Mouse (Mus musculus): ENCODE data around the gene Rsrc1.

Gene Rsrc1

GRCm38 (mm10) chr3:67267448-67267847 is 286.3 kb downstream of the Rsrc1 start:
- no peak for DNase-seq (ENCODE audit: extremely low spot score, low read depth, low spot score)

DNA sequence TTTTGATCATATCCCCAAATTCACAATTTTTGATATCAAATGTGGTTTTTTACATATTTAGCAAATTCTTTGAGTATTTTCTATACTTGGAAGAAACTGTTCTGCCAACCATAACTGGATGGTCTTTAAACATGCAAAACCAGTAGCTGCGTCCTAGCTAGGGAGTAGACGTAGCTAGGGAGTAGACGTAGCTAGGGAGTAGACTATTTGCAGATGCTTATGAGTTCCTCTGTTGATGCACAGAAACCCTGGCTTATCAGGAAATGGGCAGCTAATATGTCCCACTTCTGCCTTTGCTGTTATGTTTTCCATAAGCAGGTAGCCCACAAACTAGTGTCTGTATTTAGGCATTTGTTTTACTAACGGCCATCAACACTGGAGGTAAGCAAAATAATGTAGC is 298.6 kb downstream of the Rsrc1 start:
- DNase-seq (ENCODE audit: extremely low spot score, low read depth, low spot score) = no peak

DNA sequence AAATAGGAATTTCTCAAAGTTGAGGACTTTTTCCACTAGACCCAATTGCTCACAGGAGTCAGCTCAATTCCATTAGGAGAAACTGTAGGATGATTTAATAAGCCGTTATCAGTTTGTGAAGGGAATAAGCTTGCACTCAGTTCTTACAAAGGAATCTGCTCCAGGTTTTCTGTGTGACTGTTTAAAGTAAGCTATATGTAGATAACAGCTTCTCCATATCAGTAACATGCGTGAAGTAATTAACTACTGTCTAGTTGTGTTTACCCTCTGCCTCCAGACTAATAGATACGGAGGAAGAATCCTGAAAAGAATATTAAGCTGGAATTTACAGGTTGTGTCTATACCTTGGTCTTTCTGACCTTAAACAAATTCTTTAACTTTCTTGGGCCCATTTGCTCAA is 299.1 kb downstream of the Rsrc1 start:
- DNase-seq (ENCODE audit: extremely low spot score, low read depth, low spot score) = no peak

- DNase-seq (ENCODE audit: extremely low spot score, low read depth, low spot score) = no peak
Observed at GRCm38 (mm10) chr3:67284039-67284438, 302.8 kb downstream of the Rsrc1 start.

DNA sequence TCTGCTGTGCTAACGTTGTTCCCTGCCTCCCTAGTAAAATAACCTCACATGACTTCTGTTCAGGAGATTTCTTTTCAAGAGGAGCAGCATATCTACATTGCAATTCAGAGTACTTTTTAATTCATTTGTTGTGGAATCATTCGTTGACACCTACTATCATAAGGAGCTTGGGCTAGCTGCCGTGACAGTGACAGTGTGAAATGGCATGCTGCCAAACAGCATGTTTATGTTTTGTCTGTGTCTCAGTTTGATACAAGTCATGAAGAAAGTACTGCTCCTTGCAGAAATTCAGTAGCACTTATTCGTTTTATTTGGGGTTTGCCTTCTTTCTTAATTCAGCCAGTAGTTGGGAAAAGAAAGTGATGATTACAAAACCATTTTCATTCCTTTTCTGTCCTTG is 303.7 kb downstream of the Rsrc1 start:
- DNase-seq (ENCODE audit: extremely low spot score, low read depth, low spot score) = no peak

GRCm38 (mm10) chr3:67288664-67289063 is 307.5 kb downstream of the Rsrc1 start:
- no peak for DNase-seq (ENCODE audit: extremely low spot score, low read depth, low spot score)

DNA sequence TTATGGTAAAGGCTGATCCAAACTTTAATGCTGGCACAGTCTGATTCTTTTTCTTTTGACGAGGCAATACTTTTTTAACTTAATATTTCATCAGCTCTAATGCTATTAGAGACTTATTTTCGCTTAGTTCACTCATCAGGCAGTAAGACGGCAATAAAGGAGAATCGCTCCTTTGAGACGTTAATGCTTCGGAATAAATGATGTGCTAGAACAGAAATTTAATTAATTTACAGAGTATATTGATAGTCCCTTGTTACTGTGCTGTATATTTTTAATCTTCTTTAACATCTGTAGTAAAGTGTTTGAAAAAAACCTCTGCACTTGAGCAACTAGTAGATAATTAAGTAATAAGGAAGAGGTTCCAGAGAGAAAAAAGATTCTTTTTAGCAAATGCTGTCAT is 308.3 kb downstream of the Rsrc1 start:
- no peak for DNase-seq (ENCODE audit: extremely low spot score, low read depth, low spot score)

DNA sequence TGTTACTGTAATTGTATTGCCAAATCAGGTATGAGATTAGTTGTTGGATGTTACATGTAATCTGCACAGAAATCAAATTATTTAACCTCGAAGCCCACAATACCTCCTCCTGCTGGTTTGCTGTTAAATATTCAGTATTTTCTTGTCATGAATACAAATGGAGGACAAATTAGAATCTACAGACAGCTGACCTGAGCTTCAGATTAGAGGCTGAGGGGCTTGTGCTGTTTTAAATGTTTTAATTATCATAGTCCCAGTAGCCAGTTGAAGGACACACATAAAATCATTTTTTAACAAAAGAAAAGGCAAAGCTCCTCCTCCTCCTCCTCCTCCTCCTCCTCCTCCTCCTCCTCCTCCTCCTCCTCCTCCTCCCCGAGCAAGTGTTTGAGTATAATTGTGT is 327.5 kb downstream of the Rsrc1 start:
- no peak for DNase-seq (ENCODE audit: extremely low spot score, low read depth, low spot score)

- DNase-seq (ENCODE audit: extremely low spot score, low read depth, low spot score) = no peak
Observed at GRCm38 (mm10) chr3:67309644-67310311, 328.6 kb downstream of the Rsrc1 start.

GRCm38 (mm10) chr3:67311436-67311835 is 330.2 kb downstream of the Rsrc1 start:
- no peak for DNase-seq (ENCODE audit: extremely low spot score, low read depth, low spot score)

DNA sequence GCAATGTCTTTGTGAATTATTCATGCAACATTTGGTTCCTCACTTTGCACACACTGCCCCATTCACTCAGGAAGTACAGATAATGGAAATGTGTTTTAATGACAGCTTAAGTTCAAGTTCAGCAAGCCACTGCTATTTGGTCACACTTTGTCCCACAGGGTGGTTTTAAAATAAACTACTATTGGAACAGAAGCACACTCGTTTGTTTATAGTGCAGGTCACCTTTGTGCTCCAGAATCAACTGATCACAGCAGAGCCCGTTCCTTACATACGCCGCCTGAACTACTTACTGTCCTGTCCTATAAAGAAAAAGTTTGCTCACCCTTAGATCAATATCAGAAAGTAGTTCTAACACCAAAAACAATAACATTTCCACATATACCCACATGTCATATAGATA is 341.2 kb downstream of the Rsrc1 start:
- DNase-seq (ENCODE audit: extremely low spot score, low read depth, low spot score) = no peak

- no peak for DNase-seq (ENCODE audit: extremely low spot score, low read depth, low spot score)
Observed at GRCm38 (mm10) chr3:67339558-67339957, 358.4 kb downstream of the Rsrc1 start.

- no peak for DNase-seq (ENCODE audit: extremely low spot score, low read depth, low spot score)
Observed at GRCm38 (mm10) chr3:67340921-67341320, 359.7 kb downstream of the Rsrc1 start.

- DNase-seq (ENCODE audit: extremely low spot score, low read depth, low spot score) = no peak
Observed at GRCm38 (mm10) chr3:67343004-67343662, 361.9 kb downstream of the Rsrc1 start.

DNA sequence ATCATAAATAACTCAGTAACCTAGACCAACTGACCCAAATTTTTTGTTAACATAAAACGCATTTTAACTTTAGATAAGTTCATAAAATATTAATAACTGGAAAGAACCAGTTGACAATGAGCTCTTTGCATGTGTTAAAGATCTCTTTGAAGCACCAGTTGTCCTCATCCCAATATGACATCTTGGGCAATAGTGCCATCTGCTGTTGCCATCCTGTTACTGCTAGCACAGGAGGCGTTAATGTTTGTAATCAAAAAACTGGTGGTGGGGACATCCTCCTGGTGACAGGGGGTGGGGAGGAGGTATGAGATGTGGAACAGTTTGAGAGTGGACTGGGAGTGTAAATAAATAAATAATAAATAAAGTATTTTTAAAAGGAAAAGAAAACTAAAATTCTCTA is 363.4 kb downstream of the Rsrc1 start:
- no peak for DNase-seq (ENCODE audit: extremely low spot score, low read depth, low spot score)

DNA sequence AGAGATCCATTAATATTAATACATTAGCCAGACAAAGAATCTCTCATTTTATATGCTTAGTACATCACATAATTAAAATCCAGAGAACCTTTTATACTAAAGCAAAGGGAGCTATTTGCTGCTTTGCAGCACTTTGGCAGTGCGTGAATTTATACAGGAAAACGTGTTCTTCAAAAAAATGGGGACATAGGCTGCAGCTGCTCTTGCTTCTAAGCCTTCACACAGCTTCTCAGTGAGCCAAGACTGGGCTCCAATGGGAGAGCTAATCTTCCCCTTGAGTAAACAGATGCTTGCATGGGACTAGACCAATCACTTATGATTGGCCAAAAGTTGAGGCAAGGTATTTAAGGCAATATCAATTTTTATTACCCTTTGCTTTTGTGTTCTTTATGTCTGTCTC is 365.5 kb downstream of the Rsrc1 start:
- DNase-seq (ENCODE audit: extremely low spot score, low read depth, low spot score) = no peak

DNA sequence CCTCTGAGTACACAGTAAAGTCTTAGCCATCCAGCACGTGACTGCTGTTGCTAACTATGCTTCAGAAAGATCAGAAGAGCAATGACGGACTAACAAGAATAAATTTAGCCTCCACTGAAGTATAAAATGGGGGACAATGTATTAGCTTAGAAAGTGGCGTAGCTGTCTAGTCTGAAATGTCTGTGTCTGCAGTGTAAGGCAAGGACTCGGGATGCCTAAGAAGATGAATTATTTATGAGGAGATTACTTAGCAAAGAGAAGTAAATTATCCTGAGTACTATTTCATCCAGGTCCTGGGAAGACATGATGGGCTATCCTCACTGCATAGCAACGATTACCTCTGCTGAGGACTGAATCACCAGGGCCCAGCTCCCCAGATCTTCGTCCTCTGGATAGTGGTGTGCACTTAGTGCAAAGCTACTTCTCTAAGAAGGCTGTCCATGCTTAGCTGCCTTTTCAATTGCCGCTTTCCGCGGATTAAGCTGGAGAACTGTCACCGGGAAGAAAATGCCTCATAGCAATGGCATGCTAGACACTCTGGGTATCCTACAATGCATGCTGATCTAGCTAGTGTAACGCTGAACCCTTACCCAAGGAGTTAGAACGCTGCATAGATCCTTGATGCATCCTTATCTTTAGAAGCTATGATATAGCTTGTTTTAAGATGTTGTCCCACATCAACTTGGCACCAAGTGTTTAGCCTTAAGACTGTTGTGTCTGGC is 370.4 kb downstream of the Rsrc1 start:
- no peak for DNase-seq (ENCODE audit: extremely low spot score, low read depth, low spot score)

- DNase-seq (ENCODE audit: extremely low spot score, low read depth, low spot score) = no peak
Observed at GRCm38 (mm10) chr3:67352128-67352762, 371.1 kb downstream of the Rsrc1 start.

GRCm38 (mm10) chr3:67352763-67353149 is 371.6 kb downstream of the Rsrc1 start:
- no peak for DNase-seq (ENCODE audit: extremely low spot score, low read depth, low spot score)

GRCm38 (mm10) chr3:67358376-67358775 is 377.2 kb downstream of the Rsrc1 start:
- no peak for DNase-seq (ENCODE audit: extremely low spot score, low read depth, low spot score)

- DNase-seq (ENCODE audit: extremely low spot score, low read depth, low spot score) = no peak
Observed at GRCm38 (mm10) chr3:67366087-67366892, 385.1 kb downstream of the Rsrc1 start.
